In genomic region chr9:111497074-111497811, GRCm38 (mm10) we compare ENCODE assay signal across 9 mouse cellular contexts. TPM values are rescaled to one million over a fixed set of nuclear protein-coding genes. Genes with fewer than 3 reads are reported as not detected.
DNase-seq lines count a peak whose midpoint lies in the region; ATAC-seq and TF ChIP-seq lines count a peak whose summit lies in the region.
"Had no signal": no experiment of that assay in that cellular context is flagged by ENCODE, and none has a peak within 500 bp of the region (broad histone marks: within the 10 kb centered on the region; RNA-seq: fewer than 3 reads in every experiment).

No protein-coding gene starts in this region.

- peak; percentile 85 for ATAC-seq in intestine, embryonic 16.5 days
- peak; percentile 78 for ATAC-seq in midbrain, embryonic 12.5 days (ENCODE audit: low FRiP score, low read depth)

- peak; percentile 98 for TF ChIP-seq CTCF in gastrocnemius, adult 2 months (IDR thresholded peaks at IDR 0.05)

- H3K4me2 ChIP-seq in intestine, embryonic 16.5 days (ENCODE audit: low read depth, low read length) = no peak overlapping the region
- no peak overlapping the region for H3K4me2 ChIP-seq in midbrain, embryonic 12.5 days (replicated peaks)

- no peaks in the 10 kb centered on the region for H3K27me3 ChIP-seq in intestine, embryonic 16.5 days (replicated peaks; ENCODE audit: control insufficient read depth, insufficient read depth, low read length)
- no peaks in the 10 kb centered on the region for H3K27me3 ChIP-seq in midbrain, embryonic 12.5 days

- H3K27ac ChIP-seq in gastrocnemius, adult 2 months = no peak overlapping the region
- H3K27ac ChIP-seq in intestine, embryonic 16.5 days (ENCODE audit: low read length) = no peak overlapping the region
- H3K27ac ChIP-seq in midbrain, embryonic 12.5 days (replicated peaks) = no peak overlapping the region
- H3K27ac ChIP-seq: macrophage had no signal

- no peaks in the 10 kb centered on the region for H3K9me3 ChIP-seq in intestine, embryonic 16.5 days (ENCODE audit: control insufficient read depth, low read length)
- no peaks in the 10 kb centered on the region for H3K9me3 ChIP-seq in midbrain, embryonic 12.5 days

- DNase-seq in adrenal gland, adult 2 months = peak; percentile 75
- peak; percentile 60 to 85 for DNase-seq in cerebellum, postnatal 4 days (ENCODE audit: low spot score in 2 of 2)
- peak; percentile 78 for DNase-seq in gastrocnemius, adult 2 months
- peak; percentile 76 to 90 for DNase-seq in left cerebral cortex, postnatal 14 days (ENCODE audit: low spot score in 2 of 2)
- peak; percentile 43 for DNase-seq in skeletal muscle tissue, adult 2 months (ENCODE audit: low read depth, low spot score)
- no peak for DNase-seq in T-cell, adult 2 months (ENCODE audit: low spot score)

- H3K9ac ChIP-seq in intestine, embryonic 16.5 days (ENCODE audit: low read depth, low read length) = no peak overlapping the region
- no peak overlapping the region for H3K9ac ChIP-seq in midbrain, embryonic 12.5 days (replicated peaks)

- H3K4me3 ChIP-seq in gastrocnemius, adult 2 months = no peak overlapping the region
- H3K4me3 ChIP-seq in intestine, embryonic 16.5 days (ENCODE audit: low read length) = no peak overlapping the region
- no peak overlapping the region for H3K4me3 ChIP-seq in midbrain, embryonic 12.5 days

- WGBS in intestine, embryonic 16.5 days = 28% methylated on average over 9 of the region's 9 CpGs
- WGBS in midbrain, embryonic 12.5 days = 35% methylated on average over 9 of the region's 9 CpGs

- H3K4me1 ChIP-seq in intestine, embryonic 16.5 days (ENCODE audit: control insufficient read depth, insufficient read depth, low read length) = no peaks in the 10 kb centered on the region
- no peaks in the 10 kb centered on the region for H3K4me1 ChIP-seq in midbrain, embryonic 12.5 days

- intact Hi-C loops in gastrocnemius, adult 2 months (cut with DNase I) = loop anchor here (1.0 kb wide), 1 partner anchor 420 kb away; no protein-coding TSS in a partner anchor
- intact Hi-C loops in left cerebral cortex, postnatal 14 days (cut with DNase I) = loop anchor here (1.0 to 10.0 kb wide), 2 partner anchors 421 to 548 kb away; no protein-coding TSS in a partner anchor

- no peaks in the 10 kb centered on the region for H3K36me3 ChIP-seq in intestine, embryonic 16.5 days (ENCODE audit: control insufficient read depth, insufficient read depth, low read length)
- H3K36me3 ChIP-seq in midbrain, embryonic 12.5 days = no peaks in the 10 kb centered on the region

RNA-seq across cellular contexts. Expression of gene Dclk3, which starts 58.4 kb away (rescaled TPM):
- total RNA-seq in adrenal gland, adult 2 months (2021) = 1 to 10 TPM in 1 of 2 experiments, under 1 TPM in 1; 0.69 to 1.7 TPM
- polyA plus RNA-seq in adrenal gland, adult 2 months (2012; rRNA removed) = 0.40 and 0.85 TPM in 2 replicates
- under 1 TPM; 0.41 to 0.50 TPM for total RNA-seq in gastrocnemius, adult 2 months (2021)
- polyA plus RNA-seq in intestine, embryonic 16.5 days (2015; fragmentation: Nextera tagmentation; extraction: Ambion mirVana) = 0.58 and 0.77 TPM in 2 replicates
- 10 to 100 TPM; 50.4 to 64.6 TPM for total RNA-seq in left cerebral cortex, postnatal 14 days (2021)
- polyA plus RNA-seq in midbrain, embryonic 12.5 days (2016; fragmentation: Nextera tagmentation; extraction: Ambion mirVana) = 0.85 and 1.0 TPM in 2 replicates
- polyA plus RNA-seq: macrophage had no signal

Comparison
In these comparisons a context has a peak if more than half of its experiments do, and no peak if none do; other contexts are left out.
1. RNA of gene Dclk3, which starts 58.4 kb away (total RNA-seq): 50.4 to 64.6 TPM in left cerebral cortex, postnatal 14 days; 0.69 to 1.7 TPM in adrenal gland, adult 2 months and 0.41 to 0.50 TPM in gastrocnemius, adult 2 months; every median in the first group is over 10 times any median in the second.